Mouse (Mus musculus) right cerebral cortex, postnatal 10 days (tissue): ENCODE data around the gene Gm11034.

Source experiments
- DNase-seq, 2 experiments: peaks; one replicate each; pipeline ENCODE4 v3.0.0; 2021; ENCODE audit warnings: low spot score in 2 of 2

Gm11034 gene

GRCm38 (mm10) chr8:72213536-72213935 is at the start of gene Gm11034:
Gm11034 (minus strand) TSS chr8:72213636.
- no peak for DNase-seq

- DNase-seq: no peak
Measured at GRCm38 (mm10) chr8:72262756-72263155, 49.3 kb upstream of the Gm11034 start.

- DNase-seq: no peak
Measured at GRCm38 (mm10) chr8:72261872-72262271, 48.4 kb upstream of the Gm11034 start.

GRCm38 (mm10) chr8:72261431-72261830 is 48.0 kb upstream of the Gm11034 start:
- DNase-seq: no peak

- DNase-seq: peak; percentile 58 to 63
Measured at GRCm38 (mm10) chr8:72261019-72261418, 47.6 kb upstream of the Gm11034 start.

GRCm38 (mm10) chr8:72260585-72260984 is 47.1 kb upstream of the Gm11034 start:
- DNase-seq: no peak

GRCm38 (mm10) chr8:72259862-72260261 is 46.4 kb upstream of the Gm11034 start:
- no peak for DNase-seq

- no peak for DNase-seq
Measured at GRCm38 (mm10) chr8:72257902-72258238, 44.4 kb upstream of the Gm11034 start.

GRCm38 (mm10) chr8:72257171-72257901 is 43.9 kb upstream of the Gm11034 start:
- peak in 1 of 2 experiments; percentile 69 for DNase-seq

- peak; percentile 44 to 46 for DNase-seq
Measured at GRCm38 (mm10) chr8:72244610-72245009, 31.2 kb upstream of the Gm11034 start.

- DNase-seq: no peak
Measured at GRCm38 (mm10) chr8:72242226-72242625, 28.8 kb upstream of the Gm11034 start.

GRCm38 (mm10) chr8:72240951-72241350 is 27.5 kb upstream of the Gm11034 start:
- DNase-seq: peak in 1 of 2 experiments; percentile 51

- no peak for DNase-seq
Measured at GRCm38 (mm10) chr8:72240403-72240763, 26.9 kb upstream of the Gm11034 start.

- peak; percentile 99 for DNase-seq
Measured at GRCm38 (mm10) chr8:72239499-72240402, 26.3 kb upstream of the Gm11034 start, which contains the start of gene Ap1m1. Ap1m1 (plus strand) TSS chr8:72240018.

- DNase-seq: peak in 1 of 2 experiments; percentile 40
Measured at GRCm38 (mm10) chr8:72222656-72223055, 9.2 kb upstream of the Gm11034 start.

- DNase-seq: no peak
Measured at GRCm38 (mm10) chr8:72220758-72221157, 7.3 kb upstream of the Gm11034 start.

- peak; percentile 95 to 96 for DNase-seq
Measured at GRCm38 (mm10) chr8:72219541-72220363, 6.3 kb upstream of the Gm11034 start, which contains the start of gene Fam32a. Fam32a (plus strand) TSS chr8:72219730.

GRCm38 (mm10) chr8:72218781-72219540 is 5.5 kb upstream of the Gm11034 start:
- no peak for DNase-seq

- DNase-seq: no peak
Measured at GRCm38 (mm10) chr8:72215871-72216270, 2.4 kb upstream of the Gm11034 start.

GRCm38 (mm10) chr8:72215060-72215459 is 1.6 kb upstream of the Gm11034 start:
- no peak for DNase-seq

- peak in 1 of 2 experiments; percentile 26 for DNase-seq
Measured at GRCm38 (mm10) chr8:72212751-72213150, 685 bp downstream of the Gm11034 start, which contains the start of gene Cib3. Cib3 (minus strand) TSS chr8:72212837.
